Mouse (Mus musculus): Measurements from ENCODE around the gene Orai3. TPM values are rescaled to one million over a fixed set of nuclear protein-coding genes. Genes with fewer than 3 reads are reported as not detected.
A peak's percentile ranks its signal among the peaks of the same experiment; 100 is the strongest.
"Not testable (repeated sequence)": the region's sequence is repeated elsewhere in the genome, so short reads cannot be mapped to it uniquely, and the experiment has no call there.

The Orai3 gene
- 8.0 and 9.1 TPM in 2 replicates for polyA plus RNA-seq (2015; fragmentation: Nextera tagmentation; extraction: Ambion mirVana)

- ATAC-seq (ENCODE audit: low FRiP score), result peak; percentile 57; the same call in 1 of the 2 replicates
- Histone ChIP-seq H3K4me3 (peak within 1 kb of the TSS; percentile 43), H3K27ac (peak within 1 kb of the TSS; percentile 75), H3K4me2 (peak within 1 kb of the TSS; percentile 65), H3K9ac (peak within 1 kb of the TSS; percentile 78), H3K9me3 (no peaks in the 10 kb centered on the region), H3K36me3 (peaks cover 40% of the 10 kb centered on the region), H3K4me1 (replicated peaks) (peaks cover 30% of the 10 kb centered on the region), H3K27me3 (no peaks in the 10 kb centered on the region)
- 0% methylated on average over 24 of the region's 24 CpGs for WGBS
Observed at GRCm38 (mm10) chr7:127769651-127770038, at the start of gene Orai3. Gene Orai3 (plus strand): TSS chr7:127769815.

DNA sequence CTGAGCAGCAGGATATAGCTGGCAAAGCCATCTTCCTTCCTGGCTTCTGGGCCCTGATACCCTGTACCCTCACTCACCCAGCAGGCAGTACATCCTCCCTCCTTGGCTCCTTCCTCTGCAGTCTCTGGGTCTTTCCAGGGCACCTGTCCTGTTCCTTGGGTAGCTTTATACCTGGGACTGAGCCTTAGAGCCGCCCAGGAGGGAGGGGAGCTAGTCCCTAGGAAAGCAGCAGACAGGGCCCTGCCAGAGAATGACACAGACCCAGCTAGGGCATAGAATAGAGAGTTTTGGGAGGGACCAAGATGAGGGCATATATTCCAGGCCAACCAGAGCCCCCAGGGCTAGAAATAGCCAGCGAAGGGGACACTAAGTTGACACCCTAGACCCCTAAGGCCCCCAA, 44.1 kb upstream of the Orai3 start:
- ATAC-seq (ENCODE audit: low FRiP score), result no peak
- Histone ChIP-seq H3K27ac (no peak overlapping the region), H3K36me3 (no peaks in the 10 kb centered on the region), H3K27me3 (no peaks in the 10 kb centered on the region), H3K4me2 (no peak overlapping the region), H3K9me3 (no peaks in the 10 kb centered on the region), H3K4me1 (replicated peaks) (no peaks in the 10 kb centered on the region), H3K4me3 (no peak overlapping the region), H3K9ac (no peak overlapping the region)
- WGBS, result 28% methylated on average over 2 of the region's 2 CpGs

- no peak overlapping the region for H3K4me2 ChIP-seq
- H3K4me3 ChIP-seq, result no peak overlapping the region
- no peaks in the 10 kb centered on the region for H3K36me3 ChIP-seq
- no peaks in the 10 kb centered on the region for H3K9me3 ChIP-seq
- no peak for ATAC-seq (ENCODE audit: low FRiP score)
- H3K27ac ChIP-seq, result no peak overlapping the region
- no peaks in the 10 kb centered on the region for H3K27me3 ChIP-seq
- 59% methylated on average over 6 of the region's 6 CpGs for WGBS
- no peak overlapping the region for H3K9ac ChIP-seq
- H3K4me1 ChIP-seq (replicated peaks), result no peaks in the 10 kb centered on the region
Observed at GRCm38 (mm10) chr7:127725924-127726323, 43.7 kb upstream of the Orai3 start.

- H3K4me2 ChIP-seq, result no peak overlapping the region
- H3K27me3 ChIP-seq, result no peaks in the 10 kb centered on the region
- H3K27ac ChIP-seq, result no peak overlapping the region
- H3K4me3 ChIP-seq, result no peak overlapping the region
- no peak overlapping the region for H3K9ac ChIP-seq
- ATAC-seq (ENCODE audit: low FRiP score), result no peak
- H3K36me3 ChIP-seq, result no peaks in the 10 kb centered on the region
- WGBS, result 86% methylated on average over 7 of the region's 7 CpGs
- no peaks in the 10 kb centered on the region for H3K9me3 ChIP-seq
- H3K4me1 ChIP-seq (replicated peaks), result no peaks in the 10 kb centered on the region
Observed at GRCm38 (mm10) chr7:127727898-127728297, 41.7 kb upstream of the Orai3 start.

DNA sequence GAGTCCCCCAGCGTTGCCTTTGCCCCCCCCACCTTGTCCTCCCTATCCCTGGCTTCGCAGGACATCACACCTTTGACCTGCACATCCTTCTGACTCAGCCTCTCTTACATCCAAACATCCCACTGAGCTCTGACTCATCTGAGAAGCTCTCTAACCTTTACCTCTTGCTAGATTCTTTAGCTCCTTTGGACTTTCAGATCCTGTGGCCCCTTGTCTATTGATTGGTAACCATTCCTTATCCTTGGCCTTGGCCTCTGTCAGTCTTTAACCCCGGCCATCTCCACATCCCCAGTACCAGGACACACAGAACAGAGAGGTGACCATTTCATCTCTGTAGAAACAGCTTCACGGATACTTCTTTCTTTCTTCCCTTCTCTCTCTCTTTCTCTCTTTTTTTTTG, 39.4 kb upstream of the Orai3 start:
- 71% methylated on average over 4 of the region's 4 CpGs for WGBS

GRCm38 (mm10) chr7:127732066-127732465, 37.5 kb upstream of the Orai3 start, which contains the start of gene Ctf2:
Gene Ctf2 (minus strand): TSS chr7:127732166.
- H3K4me2 ChIP-seq; ATAC-seq (ENCODE audit: low FRiP score); H3K27me3 ChIP-seq; H3K4me3 ChIP-seq; H3K9ac ChIP-seq; H3K4me1 ChIP-seq (replicated peaks); H3K36me3 ChIP-seq; H3K27ac ChIP-seq; H3K9me3 ChIP-seq: not testable (repeated sequence)
- WGBS, result no CpG with 5 or more reads among the region's 5 CpGs

More for the DNA sequence above, 39.4 kb upstream of the Orai3 start:
- Histone ChIP-seq H3K9ac (no peak overlapping the region), H3K4me2 (no peak overlapping the region), H3K4me3 (no peak overlapping the region), H3K36me3 (no peaks in the 10 kb centered on the region), H3K27ac (no peak overlapping the region), H3K9me3 (no peaks in the 10 kb centered on the region), H3K27me3 (no peaks in the 10 kb centered on the region), H3K4me1 (replicated peaks) (no peaks in the 10 kb centered on the region)
- ATAC-seq (ENCODE audit: low FRiP score), result no peak

GRCm38 (mm10) chr7:127744366-127745045, 25.1 kb upstream of the Orai3 start, which contains the start of gene Fbxl19:
Gene Fbxl19 (plus strand): TSS chr7:127744543.
- Histone ChIP-seq H3K4me2 (peak within 1 kb of the TSS; percentile 92), H3K4me3 (peak within 1 kb of the TSS; percentile 98), H3K9ac (peak within 1 kb of the TSS; percentile 64), H3K4me1 (replicated peaks) (peaks cover 27% of the 10 kb centered on the region), H3K27me3 (no peaks in the 10 kb centered on the region), H3K27ac (peak within 1 kb of the TSS; percentile 89), H3K36me3 (peaks cover 15% of the 10 kb centered on the region), H3K9me3 (no peaks in the 10 kb centered on the region)
- under 1% methylated on average over 26 of the region's 26 CpGs for WGBS
- ATAC-seq (ENCODE audit: low FRiP score), result no peak

- peak overlapping the region; percentile 64 for H3K9ac ChIP-seq
- H3K4me1 ChIP-seq (replicated peaks), result peaks cover 27% of the 10 kb centered on the region
- peaks cover 23% of the 10 kb centered on the region for H3K36me3 ChIP-seq
- peak overlapping the region; percentile 89 for H3K27ac ChIP-seq
- H3K9me3 ChIP-seq, result no peaks in the 10 kb centered on the region
- under 1% methylated on average over 19 of the region's 19 CpGs for WGBS
- peak; percentile 90 for ATAC-seq (ENCODE audit: low FRiP score)
- H3K4me3 ChIP-seq, result peak overlapping the region; percentile 98
- H3K4me2 ChIP-seq, result peak overlapping the region; percentile 92
- no peaks in the 10 kb centered on the region for H3K27me3 ChIP-seq
Observed at GRCm38 (mm10) chr7:127745251-127745651, 24.4 kb upstream of the Orai3 start.

- Histone ChIP-seq H3K27ac (peak overlapping the region; percentile 89), H3K36me3 (peaks cover 29% of the 10 kb centered on the region), H3K9me3 (no peaks in the 10 kb centered on the region), H3K4me1 (replicated peaks) (peaks cover 27% of the 10 kb centered on the region), H3K9ac (peak overlapping the region; percentile 98), H3K4me2 (peak overlapping the region; percentile 92), H3K27me3 (no peaks in the 10 kb centered on the region), H3K4me3 (peak overlapping the region; percentile 98)
- peak; percentile 93 for ATAC-seq (ENCODE audit: low FRiP score)
- WGBS, result under 1% methylated on average over 39 of the region's 39 CpGs
Observed at GRCm38 (mm10) chr7:127745652-127746493, 23.7 kb upstream of the Orai3 start.

- Histone ChIP-seq H3K27me3 (no peaks in the 10 kb centered on the region), H3K4me2 (peak overlapping the region; percentile 92), H3K4me3 (peak overlapping the region; percentile 98), H3K36me3 (peaks cover 38% of the 10 kb centered on the region), H3K9me3 (no peaks in the 10 kb centered on the region), H3K4me1 (replicated peaks) (peaks cover 27% of the 10 kb centered on the region), H3K9ac (peak overlapping the region; percentile 98), H3K27ac (peak overlapping the region; percentile 89)
- under 1% methylated on average over 43 of the region's 62 CpGs for WGBS
- ATAC-seq (ENCODE audit: low FRiP score), result no peak
Observed at GRCm38 (mm10) chr7:127746494-127747491, 22.8 kb upstream of the Orai3 start.

DNA sequence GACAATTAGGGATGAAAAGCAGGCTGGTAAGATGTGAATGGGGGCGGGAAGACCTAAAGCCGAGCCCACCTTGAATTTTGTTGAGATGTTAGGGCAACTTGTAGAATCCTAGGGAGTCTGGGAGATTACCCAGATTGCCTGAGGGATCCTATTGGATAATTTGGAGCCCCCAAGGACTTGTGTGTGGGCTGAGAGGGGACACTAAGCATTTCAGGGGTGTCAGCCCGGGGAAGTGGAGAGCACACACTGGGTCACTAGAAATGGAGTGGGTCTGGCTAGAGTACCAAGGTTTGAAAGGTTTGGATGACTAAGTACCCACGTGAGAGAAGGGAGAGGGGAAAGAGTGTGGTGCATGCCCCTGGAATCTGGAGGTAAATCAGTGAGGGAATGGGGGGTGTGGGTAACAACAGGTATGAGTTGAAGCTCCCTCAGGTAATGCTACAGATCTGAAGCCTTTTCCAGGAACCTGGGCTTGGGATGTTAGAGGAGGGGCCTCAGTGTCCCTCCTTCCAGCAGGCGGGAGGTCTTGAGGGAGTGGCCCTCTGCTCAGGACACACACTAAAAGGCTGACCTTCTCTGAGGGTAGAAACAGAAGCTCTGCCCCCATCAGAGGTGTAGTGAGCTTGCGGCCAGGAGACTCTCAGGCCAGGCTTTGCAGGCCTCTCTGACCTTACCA, 21.9 kb upstream of the Orai3 start:
- peak overlapping the region; percentile 98 for H3K4me3 ChIP-seq
- WGBS, result 39% methylated on average over 6 of the region's 6 CpGs
- no peaks in the 10 kb centered on the region for H3K9me3 ChIP-seq
- H3K9ac ChIP-seq, result peak overlapping the region; percentile 98
- H3K27me3 ChIP-seq, result no peaks in the 10 kb centered on the region
- peaks cover 32% of the 10 kb centered on the region for H3K4me1 ChIP-seq (replicated peaks)
- H3K36me3 ChIP-seq, result peaks cover 47% of the 10 kb centered on the region
- H3K27ac ChIP-seq, result peak overlapping the region; percentile 89
- no peak for ATAC-seq (ENCODE audit: low FRiP score)
- H3K4me2 ChIP-seq, result peak overlapping the region; percentile 92
